Mouse (Mus musculus) brain, embryonic 18.5 days (tissue): ENCODE measurements around the gene Tmem135.

Source experiments
- DNase-seq: peaks from one replicate; pipeline ENCODE4 v3.0.0-alpha.2; 2012; ENCODE audit warnings: low read depth, low spot score

Tmem135 gene

GRCm38 (mm10) chr7:89183928-89184327 is 220.1 kb downstream of the Tmem135 start:
- DNase-seq: no peak

- no peak for DNase-seq
These were observed 221.1 kb downstream of the Tmem135 start for GRCm38 (mm10) chr7:89182943-89183342.

- no peak for DNase-seq
These were observed 222.7 kb downstream of the Tmem135 start for GRCm38 (mm10) chr7:89181285-89181684.

- DNase-seq: peak; percentile 24
These were observed 225.4 kb downstream of the Tmem135 start for GRCm38 (mm10) chr7:89178601-89179000.

- no peak for DNase-seq
These were observed 226.1 kb downstream of the Tmem135 start for GRCm38 (mm10) chr7:89177926-89178325.

- no peak for DNase-seq
These were observed 229.6 kb downstream of the Tmem135 start for GRCm38 (mm10) chr7:89174430-89174829.

GRCm38 (mm10) chr7:89173018-89173417 is 231.0 kb downstream of the Tmem135 start:
- DNase-seq: no peak

- DNase-seq: no peak
These were observed 232.1 kb downstream of the Tmem135 start for GRCm38 (mm10) chr7:89171790-89172467.

- peak; percentile 56 for DNase-seq
These were observed 235.4 kb downstream of the Tmem135 start for GRCm38 (mm10) chr7:89168606-89169005.

- DNase-seq: no peak
These were observed 238.5 kb downstream of the Tmem135 start for GRCm38 (mm10) chr7:89165528-89165927.

- DNase-seq: no peak
These were observed 242.2 kb downstream of the Tmem135 start for GRCm38 (mm10) chr7:89161610-89162378.

GRCm38 (mm10) chr7:89157356-89157755 is 246.7 kb downstream of the Tmem135 start:
- no peak for DNase-seq

GRCm38 (mm10) chr7:89156629-89157028 is 247.4 kb downstream of the Tmem135 start:
- no peak for DNase-seq

GRCm38 (mm10) chr7:89155741-89156140 is 248.3 kb downstream of the Tmem135 start:
- DNase-seq: no peak

- DNase-seq: no peak
These were observed 248.8 kb downstream of the Tmem135 start for GRCm38 (mm10) chr7:89155223-89155622.

- no peak for DNase-seq
These were observed 252.7 kb downstream of the Tmem135 start for GRCm38 (mm10) chr7:89151345-89151744.

GRCm38 (mm10) chr7:89140640-89141300 is 263.3 kb downstream of the Tmem135 start:
- DNase-seq: peak; percentile 30

- no peak for DNase-seq
These were observed 269.0 kb downstream of the Tmem135 start for GRCm38 (mm10) chr7:89134884-89135511.

GRCm38 (mm10) chr7:89126063-89126882 is 277.7 kb downstream of the Tmem135 start:
- peak; percentile 30 for DNase-seq

- DNase-seq: no peak
These were observed 287.8 kb downstream of the Tmem135 start for GRCm38 (mm10) chr7:89116261-89116664.

GRCm38 (mm10) chr7:89115633-89116032 is 288.4 kb downstream of the Tmem135 start:
- DNase-seq: no peak
